Mouse (Mus musculus) liver, embryonic 14.5 days (tissue): Measurements from ENCODE around the gene Sart1. TPM values are rescaled to one million over a fixed set of nuclear protein-coding genes. Genes with fewer than 3 reads are reported as not detected.

Experiments
- ATAC-seq: fragments of 200-750 bp; cut with Nextera tagmentation; 2 replicates; pipeline ENCODE4 v1.8.0; 2017; ENCODE audit warnings: moderate number of reproducible peaks, mild to moderate bottlenecking, moderate library complexity; ENCODE audit not compliant: insufficient read depth
- DNase-seq, 3 experiments: peaks; one replicate each; pipeline ENCODE4 v3.0.0-alpha.2; 2012 to 2013; ENCODE audit warnings: low read depth in 3 of 3, low spot score in 3 of 3
- H3K27ac ChIP-seq: fragments of 300-500 bp; sonication (generic); 2 replicates; pipeline ENCODE4 v1.5.1; 2014; ENCODE audit warnings: moderate library complexity, mild to moderate bottlenecking, control low read depth, inconsistent platforms
- H3K27me3 ChIP-seq: fragments of 300-500 bp; sonication (generic); 2 replicates; pipeline ENCODE4 v1.6.1; 2014; ENCODE audit warnings: mild to moderate bottlenecking, low read length, moderate library complexity; ENCODE audit not compliant: control insufficient read depth, insufficient read depth
- H3K36me3 ChIP-seq: fragments of 300-500 bp; sonication (generic); replicated peaks from 2 replicates; pipeline ENCODE4 v1.6.1; 2014; ENCODE audit warnings: low read depth; ENCODE audit not compliant: control insufficient read depth, insufficient read depth
- H3K4me1 ChIP-seq, 2 experiments: fragments of 200-500 bp in 1 of 2; fragments of 300-500 bp in 1 of 2; sonication (generic) in 1 of 2; replicated peaks; 2 replicates each; pipeline ENCODE4 v1.6.1; 2012 to 2014; ENCODE audit warnings: antibody characterized with exemption in 1 of 2, inconsistent platforms in 1 of 2, low read length in 1 of 2; ENCODE audit not compliant: control insufficient read depth in 2 of 2, insufficient read depth in 2 of 2
- H3K4me2 ChIP-seq: fragments of 300-500 bp; sonication (generic); 2 replicates; pipeline ENCODE4 v1.6.1; 2014; ENCODE audit warnings: low read depth, mild to moderate bottlenecking, control low read depth, moderate library complexity
- H3K4me3 ChIP-seq, 2 experiments: fragments of 200-500 bp in 1 of 2; fragments of 300-500 bp in 1 of 2; sonication (generic) in 1 of 2; 2 replicates each; pipeline ENCODE4 v1.5.1; 2012 to 2014; ENCODE audit warnings: low read depth in 2 of 2, low read length in 2 of 2, mild to moderate bottlenecking in 2 of 2, control low read depth in 1 of 2, inconsistent platforms in 1 of 2, moderate library complexity in 1 of 2; ENCODE audit not compliant: insufficient read depth in 1 of 2
- H3K9ac ChIP-seq: fragments of 300-500 bp; sonication (generic); replicated peaks from 2 replicates; pipeline ENCODE4 v1.6.1; 2014; ENCODE audit warnings: mild to moderate bottlenecking, control low read depth, moderate library complexity
- H3K9me3 ChIP-seq: fragments of 300-500 bp; sonication (generic); 2 replicates; pipeline ENCODE4 v1.6.1; 2016; ENCODE audit warnings: low read length, mixed read lengths; ENCODE audit not compliant: control insufficient read depth
- CTCF ChIP-seq: IDR thresholded peaks from 2 replicates; pipeline ENCODE4 v1.5.1; 2016; ENCODE audit warnings: antibody characterized with exemption, low read depth, control low read depth
- EP300 ChIP-seq: IDR thresholded peaks from 2 replicates; pipeline ENCODE4 v1.6.1; 2016; ENCODE audit warnings: antibody characterized with exemption, low read depth
- WGBS: fragments of 180-500 bp; shearing (Covaris S2); extraction: QIAGEN DNeasy Blood & Tissue Kit; methylation state at CpG from one replicate; pipeline ENCODE4 v1.1.7; 2014; ENCODE audit not compliant: insufficient replicate concordance; 5-methylcytosine and 5-hydroxymethylcytosine counted together
- polyA plus RNA-seq, 2 experiments: library from polyadenylated mRNA; depleted of rRNA in 1 of 2; stranded (reverse) in 1 of 2; unstranded in 1 of 2; fragments of >200 nt; fragmentation: Nextera tagmentation in 1 of 2; extraction: Ambion mirVana in 1 of 2; gene quantifications; 2 replicates each; pipeline versions ENCODE4 v1.2.1 to v1.2.3; 2012 to 2014

The Sart1 gene
- polyA plus RNA-seq, 2 experiments: 21.7 to 24.1 TPM

- no peak for DNase-seq
- TF ChIP-seq EP300 (no peak), CTCF (no peak)
- Histone ChIP-seq H3K36me3 (peaks cover 2% of the 10 kb centered on the region), H3K4me3 (no peak overlapping the region), H3K4me1 (peaks cover 4% of the 10 kb centered on the region in 2 experiments; a peak in 2 of 4 replicates), H3K27me3 (no peaks in the 10 kb centered on the region), H3K27ac (no peak overlapping the region), H3K4me2 (no peak overlapping the region), H3K9me3 (no peaks in the 10 kb centered on the region), H3K9ac (no peak overlapping the region)
- ATAC-seq: no peak
- WGBS: 86% methylated on average over 8 of the region's 8 CpGs
Observed at GRCm38 (mm10) chr19:5418750-5419466, 30.4 kb upstream of the Sart1 start.

- H3K4me1 ChIP-seq: no peaks in the 10 kb centered on the region
- H3K36me3 ChIP-seq: no peaks in the 10 kb centered on the region
- no peak overlapping the region for H3K4me2 ChIP-seq
- no peak overlapping the region for H3K4me3 ChIP-seq
- no peaks in the 10 kb centered on the region for H3K27me3 ChIP-seq
- TF ChIP-seq EP300 (no peak), CTCF (no peak)
- no peak overlapping the region for H3K27ac ChIP-seq
- WGBS: 49% methylated on average over 2 of the region's 2 CpGs
- ATAC-seq: no peak
- DNase-seq: no peak
- H3K9ac ChIP-seq: no peak overlapping the region
- H3K9me3 ChIP-seq: no peaks in the 10 kb centered on the region
Observed at GRCm38 (mm10) chr19:5414534-5414957, 26.0 kb upstream of the Sart1 start.

- no peak overlapping the region for H3K27ac ChIP-seq
- H3K36me3 ChIP-seq: no peaks in the 10 kb centered on the region
- H3K4me3 ChIP-seq: no peak overlapping the region
- 60% methylated on average over 4 of the region's 4 CpGs for WGBS
- no peak overlapping the region for H3K4me2 ChIP-seq
- TF ChIP-seq CTCF: no peak
- no peak for TF ChIP-seq EP300
- H3K9me3 ChIP-seq: no peaks in the 10 kb centered on the region
- H3K9ac ChIP-seq: no peak overlapping the region
- DNase-seq: no peak
- H3K4me1 ChIP-seq: peaks cover 0 to 3% of the 10 kb centered on the region in 2 experiments; a peak in 1 of 4 replicates
- H3K27me3 ChIP-seq: no peaks in the 10 kb centered on the region
- no peak for ATAC-seq
Observed at GRCm38 (mm10) chr19:5413840-5414239, 25.3 kb upstream of the Sart1 start.

GRCm38 (mm10) chr19:5411961-5412360 is 23.5 kb upstream of the Sart1 start:
- 68% methylated on average over 5 of the region's 5 CpGs for WGBS
- DNase-seq (no peak), ATAC-seq (no peak)
- Histone ChIP-seq H3K36me3 (no peaks in the 10 kb centered on the region), H3K9ac (no peak overlapping the region), H3K27ac (no peak overlapping the region), H3K4me1 (peaks cover 0 to 9% of the 10 kb centered on the region in 2 experiments; a peak in 3 of 4 replicates), H3K9me3 (no peaks in the 10 kb centered on the region), H3K27me3 (no peaks in the 10 kb centered on the region), H3K4me2 (no peak overlapping the region), H3K4me3 (no peak overlapping the region)
- no peak for TF ChIP-seq EP300
- no peak for TF ChIP-seq CTCF

GRCm38 (mm10) chr19:5410641-5411040 is 22.1 kb upstream of the Sart1 start:
- WGBS: 74% methylated on average over 5 of the region's 5 CpGs
- no peak for TF ChIP-seq CTCF
- TF ChIP-seq EP300: no peak
- Histone ChIP-seq H3K9me3 (no peaks in the 10 kb centered on the region), H3K4me1 (peaks cover 0 to 13% of the 10 kb centered on the region in 2 experiments; a peak in 3 of 4 replicates), H3K4me2 (no peak overlapping the region), H3K27me3 (no peaks in the 10 kb centered on the region), H3K36me3 (no peaks in the 10 kb centered on the region), H3K4me3 (no peak overlapping the region), H3K27ac (no peak overlapping the region), H3K9ac (no peak overlapping the region)
- ATAC-seq (no peak), DNase-seq (no peak)
